Mouse (Mus musculus) liver, postnatal 0 days (tissue): ENCODE measurements around the gene Cfhr1.

ENCODE experiments used
- CTCF ChIP-seq: sonication (generic); IDR thresholded peaks from 2 replicates; pipeline ENCODE4 v1.5.1; 2016; ENCODE audit warnings: antibody characterized with exemption, low read depth
- EP300 ChIP-seq: IDR thresholded peaks from 2 replicates; pipeline ENCODE4 v1.6.1; 2016; ENCODE audit warnings: antibody characterized with exemption, low read depth, mild to moderate bottlenecking

GRCm38 (mm10) chr1:139499751-139500150 is 60.3 kb downstream of the Cfhr1 start:
- TF ChIP-seq CTCF (no peak), EP300 (no peak)
